ENCODE assay signal across 8 mouse cellular contexts in genomic region chr8:110846405-110847170, GRCm38 (mm10). TPM values are rescaled to one million over a fixed set of nuclear protein-coding genes. Genes with fewer than 3 reads are reported as not detected.
A peak's percentile ranks its signal among the peaks of the same experiment; 100 is the strongest.
DNase-seq lines count a peak whose midpoint lies in the region; ATAC-seq and TF ChIP-seq lines count a peak whose summit lies in the region.

TSS of gene Cog4 (plus strand) at chr8:110846600.
TSS of gene Sf3b3 (minus strand) at chr8:110846787.

- H3K27ac ChIP-seq in cortical plate, adult 2 months (ENCODE audit: insufficient read depth, low read length), result peak within 1 kb of the TSS; percentile 76

- DNase-seq in gastrocnemius, postnatal 10 days, result peak; percentile 81
- peak; percentile 97 for DNase-seq in induced T-regulatory cell, adult 2 months (ENCODE audit: low read depth)
- DNase-seq in left cerebral cortex, adult 9 months (ENCODE audit: low spot score in 2 of 2), result peak; percentile 65 to 87
- peak; percentile 81 for DNase-seq in right cerebral cortex, postnatal 14 days
- peak; percentile 78 for DNase-seq in urinary bladder, postnatal 36 days (ENCODE audit: low spot score in 2 of 2)

- TF ChIP-seq CTCF in cortical plate, adult 2 months (IDR thresholded peaks at IDR 0.05; ENCODE audit: extremely low read depth, insufficient read depth, low read length), result no peak

- H3K4me1 ChIP-seq in cortical plate, adult 2 months (ENCODE audit: control insufficient read depth, insufficient read depth, low read length), result peaks cover 3% of the 10 kb centered on the region; the same call in 1 of the 2 replicates

- ATAC-seq in activated CD4-positive, CD25-positive, alpha-beta regulatory T cell, adult 4 months, result peak; percentile 75
- ATAC-seq in megakaryocyte progenitor cell, adult 5-6 weeks (replicated peaks; ENCODE audit: poor library complexity), result peak; percentile 93

- TF ChIP-seq POLR2A in cortical plate, adult 2 months (IDR thresholded peaks at IDR 0.05; ENCODE audit: extremely low read depth, insufficient read depth, low read length), result peak; percentile 87

- H3K4me3 ChIP-seq in cortical plate, adult 2 months (ENCODE audit: insufficient read depth, low read length), result peak within 1 kb of the TSS; percentile 86

RNA-seq across cellular contexts. Expression of gene Cog4, which starts in this region (rescaled TPM):
- 10 to 100 TPM; 52.3 to 53.6 TPM for polyA plus RNA-seq in activated CD4-positive, CD25-positive, alpha-beta regulatory T cell, adult 4 months (2017; shearing (Covaris generic))
- polyA plus RNA-seq in cortical plate, adult 2 months (2012; rRNA removed), result 41.8 and 42.9 TPM in 2 replicates
- 10 to 100 TPM; 40.3 to 41.1 TPM for total RNA-seq in gastrocnemius, postnatal 10 days (2021)
- 10.7 and 11.2 TPM in 2 replicates for total RNA-seq in megakaryocyte progenitor cell, adult 5-6 weeks (2015)
- 27.7 and 30.7 TPM in 2 replicates for total RNA-seq in megakaryocyte progenitor cell, adult 5-6 weeks (2017)

RNA-seq across cellular contexts. Expression of gene Sf3b3, which starts in this region (rescaled TPM):
- polyA plus RNA-seq in activated CD4-positive, CD25-positive, alpha-beta regulatory T cell, adult 4 months (2017; shearing (Covaris generic)), result 10 to 100 TPM; 79.7 to 89.2 TPM
- 36.8 and 37.4 TPM in 2 replicates for polyA plus RNA-seq in cortical plate, adult 2 months (2012; rRNA removed)
- total RNA-seq in gastrocnemius, postnatal 10 days (2021), result 10 to 100 TPM; 35.7 to 44.8 TPM
- 123 and 140 TPM in 2 replicates for total RNA-seq in megakaryocyte progenitor cell, adult 5-6 weeks (2015)
- total RNA-seq in megakaryocyte progenitor cell, adult 5-6 weeks (2017), result 162 and 197 TPM in 2 replicates

Comparison
In these comparisons a context has a peak if more than half of its experiments do, and no peak if none do; other contexts are left out.
1. Peak in every context shown above with its lines: DNase-seq, ATAC-seq, H3K4me3 ChIP-seq and H3K27ac ChIP-seq.